Mouse (Mus musculus) kidney, embryonic 16.5 days (tissue): ENCODE results near the gene Cdh24. TPM values are rescaled to one million over a fixed set of nuclear protein-coding genes. Genes with fewer than 3 reads are reported as not detected.

Source experiments
- ATAC-seq: fragments of 200-750 bp; cut with Nextera tagmentation; 2 replicates; pipeline ENCODE4 v1.8.0; 2017; ENCODE audit warnings: moderate TSS enrichment; ENCODE audit not compliant: low FRiP score, low TSS enrichment
- H3K27ac ChIP-seq: fragments of 300-500 bp; sonication (generic); 2 replicates; pipeline ENCODE4 v1.5.1; 2014; ENCODE audit warnings: low read length
- H3K27me3 ChIP-seq: fragments of 300-500 bp; sonication (generic); 2 replicates; pipeline ENCODE4 v1.6.1; 2014; ENCODE audit warnings: low read length, control low read depth, mixed read lengths; ENCODE audit not compliant: insufficient read depth
- H3K36me3 ChIP-seq: fragments of 300-500 bp; sonication (generic); 2 replicates; pipeline ENCODE4 v1.6.1; 2014; ENCODE audit warnings: low read length, control low read depth, mixed read lengths; ENCODE audit not compliant: insufficient read depth
- H3K4me1 ChIP-seq: fragments of 300-500 bp; sonication (generic); 2 replicates; pipeline ENCODE4 v1.6.1; 2014; ENCODE audit warnings: low read length, control low read depth, mixed read lengths; ENCODE audit not compliant: insufficient read depth
- H3K4me2 ChIP-seq: fragments of 300-500 bp; sonication (generic); replicated peaks from 2 replicates; pipeline ENCODE4 v1.6.1; 2014; ENCODE audit warnings: low read depth, low read length
- H3K4me3 ChIP-seq: fragments of 300-500 bp; sonication (generic); 2 replicates; pipeline ENCODE4 v1.5.1; 2014; ENCODE audit warnings: mild to moderate bottlenecking, low read length
- H3K9ac ChIP-seq: fragments of 300-500 bp; sonication (generic); replicated peaks from 2 replicates; pipeline ENCODE4 v1.6.1; 2014; ENCODE audit warnings: low read length
- H3K9me3 ChIP-seq: fragments of 300-500 bp; sonication (generic); 2 replicates; pipeline ENCODE4 v1.6.1; 2016; ENCODE audit warnings: low read length, control low read depth
- WGBS: fragments of 180-500 bp; shearing (Covaris S2); extraction: QIAGEN DNeasy Blood & Tissue Kit; methylation state at CpG from one replicate; pipeline ENCODE4 v1.1.7; 2014; 5-methylcytosine and 5-hydroxymethylcytosine counted together
- polyA plus RNA-seq: library from polyadenylated mRNA; unstranded; fragments of >200 nt; fragmentation: Nextera tagmentation; extraction: Ambion mirVana; gene quantifications from 2 replicates; pipeline ENCODE4 v1.2.1, GENCODE M21; 2015

Cdh24 gene
- polyA plus RNA-seq, 1 experiment from 2014 or later, result 3.4 TPM

GRCm38 (mm10) chr14:54669381-54669780, 28.2 kb upstream of the Cdh24 start:
- H3K36me3 ChIP-seq, result peaks cover 57% of the 10 kb centered on the region
- 85% methylated on average over 4 of the region's 4 CpGs for WGBS

DNA sequence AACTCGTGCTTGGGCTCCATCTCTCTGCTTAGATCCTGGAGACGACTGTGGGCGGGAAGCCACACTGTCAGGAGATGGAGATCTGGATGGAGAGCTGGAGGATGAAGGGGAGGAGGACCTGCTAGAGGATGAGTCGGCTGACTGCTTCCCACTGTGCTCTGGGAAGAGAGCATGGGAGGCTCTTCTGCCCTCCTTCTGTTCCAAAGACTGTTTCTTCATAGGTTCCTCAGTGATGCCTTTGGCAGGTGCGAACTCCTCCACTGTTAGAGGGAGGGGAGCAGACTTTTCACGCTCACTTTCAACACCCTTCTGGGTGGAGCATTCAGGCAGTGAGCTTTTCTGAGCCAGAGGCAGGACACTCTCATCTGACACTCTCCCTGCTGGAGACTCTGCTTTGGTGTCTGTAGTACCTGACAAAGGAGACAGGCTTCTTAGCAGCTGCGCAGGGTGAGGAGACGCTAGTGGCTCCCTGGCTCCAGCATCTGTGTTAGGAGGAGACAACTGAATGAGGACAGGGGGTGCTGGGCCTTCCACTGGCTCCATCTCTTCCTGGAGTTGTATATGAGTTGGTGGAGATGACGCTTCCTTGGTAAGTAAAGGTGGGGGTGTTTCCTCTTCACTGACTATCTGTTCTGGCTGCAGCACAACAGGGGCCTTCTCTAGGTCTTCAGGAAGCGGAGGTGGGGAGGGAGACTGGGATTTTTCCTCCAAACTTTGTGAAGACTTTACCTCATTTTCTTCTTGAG, 23.5 kb upstream of the Cdh24 start:
- Histone ChIP-seq H3K4me2 (no peak overlapping the region), H3K4me3 (no peak overlapping the region), H3K9ac (no peak overlapping the region), H3K27ac (no peak overlapping the region), H3K36me3 (peaks cover 83% of the 10 kb centered on the region), H3K9me3 (no peaks in the 10 kb centered on the region), H3K27me3 (no peaks in the 10 kb centered on the region), H3K4me1 (no peaks in the 10 kb centered on the region)
- no peak for ATAC-seq
- 91% methylated on average over 10 of the region's 10 CpGs for WGBS

More at GRCm38 (mm10) chr14:54669381-54669780, 28.2 kb upstream of the Cdh24 start:
- Histone ChIP-seq H3K9ac (no peak overlapping the region), H3K9me3 (no peaks in the 10 kb centered on the region), H3K27ac (no peak overlapping the region), H3K4me3 (no peak overlapping the region), H3K27me3 (no peaks in the 10 kb centered on the region), H3K4me2 (no peak overlapping the region), H3K4me1 (no peaks in the 10 kb centered on the region)
- ATAC-seq, result no peak

DNA sequence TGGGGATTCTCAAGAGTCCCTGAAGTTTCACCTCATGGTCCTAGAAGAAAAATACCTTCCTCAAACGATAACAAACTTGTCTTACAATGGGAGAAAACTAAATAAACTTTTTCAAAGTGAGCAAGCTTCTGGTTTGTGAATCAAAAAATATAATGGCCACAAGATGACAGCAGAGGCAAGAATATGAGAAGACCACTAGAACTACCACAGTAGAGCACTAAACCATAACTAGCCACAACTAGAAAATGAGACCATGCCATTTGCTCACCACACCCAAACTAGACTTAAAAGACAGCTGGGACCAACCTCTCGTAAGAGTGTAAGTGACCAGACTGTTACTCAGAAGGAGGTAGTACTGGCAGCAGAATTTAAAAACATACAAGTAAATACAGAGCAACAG, 18.8 kb upstream of the Cdh24 start:
- Histone ChIP-seq H3K36me3 (peaks cover 82% of the 10 kb centered on the region), H3K4me3 (no peak overlapping the region), H3K9me3 (no peaks in the 10 kb centered on the region), H3K4me2 (no peak overlapping the region), H3K27me3 (no peaks in the 10 kb centered on the region), H3K27ac (no peak overlapping the region), H3K4me1 (no peaks in the 10 kb centered on the region), H3K9ac (no peak overlapping the region)
- no peak for ATAC-seq
- 86% methylated on average over 2 of the region's 2 CpGs for WGBS

DNA sequence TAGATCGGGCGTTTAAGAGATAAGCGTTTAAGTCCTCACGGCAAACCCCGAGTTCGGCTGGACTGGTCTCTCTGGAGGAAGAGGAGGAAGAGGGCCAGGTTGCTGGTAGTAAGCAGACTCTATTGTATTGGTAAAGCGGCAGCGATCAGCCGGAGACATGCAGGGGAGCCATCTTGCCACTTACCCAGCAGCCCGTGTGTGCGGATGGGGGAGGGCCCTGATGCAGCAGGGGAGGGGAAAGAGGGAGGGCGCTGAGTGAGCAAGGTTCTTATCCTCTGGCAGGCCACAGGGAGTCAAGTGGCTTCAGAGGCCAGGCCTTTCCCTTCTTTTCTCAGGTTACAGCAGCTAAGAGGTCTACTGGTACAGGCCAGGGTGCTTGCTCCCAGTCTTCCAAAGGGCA, 12.3 kb upstream of the Cdh24 start:
- no peaks in the 10 kb centered on the region for H3K9me3 ChIP-seq
- peak; percentile 89 for ATAC-seq
- H3K27ac ChIP-seq, result peak overlapping the region; percentile 79
- H3K4me1 ChIP-seq, result peaks cover 32% of the 10 kb centered on the region
- H3K36me3 ChIP-seq, result peaks cover 59% of the 10 kb centered on the region
- H3K9ac ChIP-seq, result peak overlapping the region; percentile 86
- WGBS, result 0% methylated on average over 12 of the region's 12 CpGs
- H3K27me3 ChIP-seq, result no peaks in the 10 kb centered on the region
- peak overlapping the region; percentile 76 for H3K4me2 ChIP-seq
- H3K4me3 ChIP-seq, result peak overlapping the region; percentile 70

DNA sequence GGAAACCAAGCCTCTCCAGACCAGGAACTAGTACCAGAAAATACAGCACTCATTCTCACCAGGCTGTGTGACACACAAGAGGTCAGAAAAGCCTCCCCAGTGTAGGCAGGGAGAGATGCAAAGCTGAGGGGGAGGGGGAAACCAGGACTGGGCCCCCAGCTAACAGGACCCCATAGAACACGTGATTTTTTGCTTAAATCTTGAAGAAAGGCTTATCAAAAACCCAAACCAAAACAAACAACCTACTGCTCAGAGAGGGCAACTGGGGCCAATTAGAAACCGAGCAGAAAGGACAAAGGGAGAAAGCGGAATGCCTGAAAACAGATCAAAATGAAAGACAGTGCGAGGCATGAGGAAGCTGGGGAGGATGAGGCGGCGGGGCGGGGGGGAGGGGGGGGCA, 11.6 kb upstream of the Cdh24 start:
- Histone ChIP-seq H3K4me2 (peak overlapping the region; percentile 76), H3K27me3 (no peaks in the 10 kb centered on the region), H3K9me3 (no peaks in the 10 kb centered on the region), H3K4me3 (peak overlapping the region; percentile 70), H3K9ac (peak overlapping the region; percentile 86), H3K4me1 (peaks cover 32% of the 10 kb centered on the region), H3K27ac (peak overlapping the region; percentile 79), H3K36me3 (peaks cover 60% of the 10 kb centered on the region)
- ATAC-seq, result no peak
- 0% methylated on average over 7 of the region's 7 CpGs for WGBS

DNA sequence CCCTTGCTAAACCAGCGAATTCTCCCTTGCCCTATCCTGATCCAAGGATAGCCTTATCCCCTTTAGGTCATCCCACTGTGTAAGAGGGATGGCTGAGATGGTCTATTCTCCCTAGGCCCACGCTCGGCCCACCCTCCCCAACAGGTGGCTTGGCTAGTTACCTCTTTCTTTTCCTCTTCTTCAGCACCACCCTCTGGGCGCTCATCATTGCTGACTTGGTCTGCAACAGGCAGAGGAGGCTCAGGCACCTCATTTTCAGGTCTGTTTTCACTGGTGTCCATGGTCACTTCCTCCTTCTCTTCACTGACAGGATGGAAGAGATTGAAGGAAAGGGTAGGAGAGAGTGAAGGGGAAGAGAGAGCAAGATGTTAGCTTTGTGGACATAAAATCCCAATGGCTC, 10.4 kb upstream of the Cdh24 start:
- Histone ChIP-seq H3K27ac (peak overlapping the region; percentile 48; the same call in 1 of the 2 replicates), H3K4me2 (no peak overlapping the region; the same call in 1 of the 2 replicates), H3K36me3 (peaks cover 62% of the 10 kb centered on the region), H3K9ac (no peak overlapping the region), H3K4me3 (no peak overlapping the region), H3K9me3 (no peaks in the 10 kb centered on the region), H3K27me3 (no peaks in the 10 kb centered on the region), H3K4me1 (peaks cover 32% of the 10 kb centered on the region)
- ATAC-seq, result no peak
- 80% methylated on average over 4 of the region's 4 CpGs for WGBS

DNA sequence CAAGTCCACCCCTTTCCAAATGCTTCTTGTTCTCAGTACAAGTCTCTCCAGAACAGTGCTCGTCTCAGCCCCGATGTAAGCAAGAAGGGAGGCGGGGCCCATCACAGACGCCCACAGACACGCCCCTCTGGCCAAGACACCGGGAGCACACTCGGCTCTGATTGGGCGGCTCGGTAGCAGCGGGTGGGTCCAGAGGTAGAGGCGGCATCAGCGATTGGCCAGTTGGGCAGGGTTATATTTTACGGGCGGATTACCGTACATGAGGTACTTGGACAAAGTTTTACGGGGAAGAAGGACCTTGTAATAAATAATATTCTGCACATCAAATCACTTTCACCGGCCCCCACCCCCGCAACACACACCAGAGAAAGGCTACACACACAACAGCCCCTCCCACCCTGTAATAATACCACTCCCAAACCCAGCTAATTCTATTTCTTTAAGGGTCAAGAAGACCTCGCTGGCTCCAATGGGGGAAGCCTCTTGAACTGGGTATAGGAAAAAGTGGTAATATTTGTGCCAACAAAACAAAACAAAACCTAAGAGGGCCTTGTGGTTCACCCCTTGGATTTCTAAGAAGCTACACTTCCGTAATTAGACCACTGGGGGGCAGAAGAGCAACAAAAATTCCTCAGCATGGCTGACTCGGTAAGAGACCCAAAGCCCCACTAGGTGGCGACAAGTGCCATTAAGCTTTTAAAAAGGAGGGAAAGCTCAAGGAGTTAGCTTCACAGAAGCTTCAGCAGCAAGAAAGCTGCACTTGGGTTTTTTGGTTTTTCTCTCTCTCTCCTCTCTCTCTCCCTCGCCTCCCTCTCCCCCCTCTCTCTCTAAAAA, 9.7 kb upstream of the Cdh24 start:
- 61% methylated on average over 22 of the region's 23 CpGs for WGBS
- Histone ChIP-seq H3K36me3 (peaks cover 62% of the 10 kb centered on the region), H3K4me3 (no peak overlapping the region), H3K27me3 (no peaks in the 10 kb centered on the region), H3K4me2 (no peak overlapping the region), H3K9me3 (no peaks in the 10 kb centered on the region), H3K4me1 (peaks cover 32% of the 10 kb centered on the region), H3K27ac (0 out of 2 replicates have a peak overlapping the region, but pooled peaks have one; percentile 48), H3K9ac (no peak overlapping the region)
- ATAC-seq, result peak; percentile 58

- 81% methylated on average over 4 of the region's 4 CpGs for WGBS
Measured at GRCm38 (mm10) chr14:54647900-54648299, 6.7 kb upstream of the Cdh24 start.

DNA sequence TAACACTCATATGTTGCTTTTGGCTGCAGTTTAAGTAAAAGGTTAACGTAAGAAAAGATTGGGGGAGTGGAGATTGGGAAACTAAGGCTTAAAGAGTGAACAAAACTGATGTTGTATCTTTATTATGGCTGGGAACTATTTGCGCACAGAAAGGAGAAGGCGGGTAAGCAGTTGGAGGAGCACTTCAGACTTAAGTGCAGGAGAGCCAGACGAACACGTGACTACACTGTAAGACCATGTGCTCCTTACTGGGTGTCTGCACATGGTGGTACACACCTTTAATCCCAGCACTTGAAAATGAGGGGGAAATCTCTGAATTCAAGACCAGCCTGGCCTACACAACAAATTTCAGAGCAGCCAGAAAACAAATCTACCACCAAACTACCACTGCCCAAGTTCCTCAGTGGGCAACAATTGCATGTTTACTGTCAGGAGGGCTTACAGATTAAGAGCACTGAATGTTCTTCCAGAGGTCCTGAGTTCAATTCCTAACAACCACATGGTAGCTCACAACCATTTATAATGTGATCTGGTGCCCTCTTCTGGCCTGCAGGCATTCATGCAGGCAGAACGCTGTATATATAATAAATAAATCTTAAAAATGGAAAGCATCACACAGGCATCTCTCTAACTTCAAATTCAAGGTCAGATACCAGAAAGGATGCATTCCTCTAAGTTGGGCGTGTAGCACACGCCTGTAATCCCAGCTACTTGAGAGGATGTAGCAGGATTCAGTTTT, 5.9 kb upstream of the Cdh24 start:
- no peaks in the 10 kb centered on the region for H3K27me3 ChIP-seq
- no peaks in the 10 kb centered on the region for H3K9me3 ChIP-seq
- no peak overlapping the region for H3K4me3 ChIP-seq
- 90% methylated on average over 8 of the region's 8 CpGs for WGBS
- H3K9ac ChIP-seq, result no peak overlapping the region
- no peak overlapping the region for H3K27ac ChIP-seq
- no peak for ATAC-seq
- peaks cover 21% of the 10 kb centered on the region for H3K4me1 ChIP-seq
- H3K4me2 ChIP-seq, result no peak overlapping the region
- peaks cover 92% of the 10 kb centered on the region for H3K36me3 ChIP-seq

More at GRCm38 (mm10) chr14:54647900-54648299, 6.7 kb upstream of the Cdh24 start:
- no peak overlapping the region for H3K4me3 ChIP-seq
- H3K27ac ChIP-seq, result no peak overlapping the region
- H3K27me3 ChIP-seq, result no peaks in the 10 kb centered on the region
- no peak overlapping the region for H3K9ac ChIP-seq
- H3K36me3 ChIP-seq, result peaks cover 85% of the 10 kb centered on the region
- no peaks in the 10 kb centered on the region for H3K9me3 ChIP-seq
- peaks cover 28% of the 10 kb centered on the region for H3K4me1 ChIP-seq
- H3K4me2 ChIP-seq, result no peak overlapping the region
- ATAC-seq, result no peak
